In genomic region chr6:144281661-144282060, GRCm38 (mm10) we compare ENCODE assay signal across 14 mouse cellular contexts.
"Had no signal": no experiment of that assay in that cellular context is flagged by ENCODE, and none has a peak within 500 bp of the region (broad histone marks: within the 10 kb centered on the region; RNA-seq: fewer than 3 reads in every experiment).

No protein-coding gene starts in this region.

- H3K36me3 ChIP-seq: limb, embryonic 13.5 days; midbrain, embryonic 12.5 days; neural tube, embryonic 15.5 days had no signal

- H3K27ac ChIP-seq: limb, embryonic 13.5 days; liver, embryonic 14.5 days; midbrain, embryonic 12.5 days; neural tube, embryonic 15.5 days had no signal

- H3K27me3 ChIP-seq: limb, embryonic 13.5 days; midbrain, embryonic 12.5 days; neural tube, embryonic 15.5 days had no signal

- DNase-seq: kidney, postnatal 14 days; layer of hippocampus, adult 9-11 months; layer of hippocampus, postnatal 36 days; left cerebral cortex, postnatal 4 days; lung, adult 18-20 months; right cerebral cortex, adult 18-20 months; right cerebral cortex, postnatal 25 days; thymus, adult 18-20 months; thymus, postnatal 14 days had no signal

- H3K4me2 ChIP-seq: limb, embryonic 13.5 days; midbrain, embryonic 12.5 days; neural tube, embryonic 15.5 days had no signal

- H3K4me3 ChIP-seq: limb, embryonic 13.5 days; midbrain, embryonic 12.5 days; myocyte; neural tube, embryonic 15.5 days had no signal

- H3K9me3 ChIP-seq: limb, embryonic 13.5 days; neural tube, embryonic 15.5 days had no signal

- H3K4me1 ChIP-seq: limb, embryonic 13.5 days; midbrain, embryonic 12.5 days; neural tube, embryonic 15.5 days had no signal

- H3K9ac ChIP-seq: limb, embryonic 13.5 days; liver, embryonic 14.5 days; midbrain, embryonic 12.5 days; neural tube, embryonic 15.5 days had no signal
